In genomic region chr1:183378321-183378941, GRCm38 (mm10) we compare ENCODE assay signal across 11 mouse cellular contexts. TPM values are rescaled to one million over a fixed set of nuclear protein-coding genes. Genes with fewer than 3 reads are reported as not detected.
DNase-seq lines count a peak whose midpoint lies in the region; ATAC-seq lines count a peak whose summit lies in the region.
"Had no signal": no experiment of that assay in that cellular context is flagged by ENCODE, and none has a peak within 500 bp of the region (broad histone marks: within the 10 kb centered on the region; RNA-seq: fewer than 3 reads in every experiment).

No protein-coding gene starts in this region.

- H3K27me3 ChIP-seq in heart, embryonic 15.5 days = no peaks in the 10 kb centered on the region
- no peaks in the 10 kb centered on the region for H3K27me3 ChIP-seq in lung, embryonic 16.5 days (ENCODE audit: control insufficient read depth, insufficient read depth, low read depth, low read length)
- peaks cover 5% of the 10 kb centered on the region; the same call in 1 of the 2 replicates for H3K27me3 ChIP-seq in hindbrain, embryonic 14.5 days (ENCODE audit: control insufficient read depth, insufficient read depth, low read length)

- H3K9ac ChIP-seq in heart, embryonic 15.5 days = no peak overlapping the region
- no peak overlapping the region for H3K9ac ChIP-seq in lung, embryonic 16.5 days (ENCODE audit: low read length)
- H3K9ac ChIP-seq in hindbrain, embryonic 14.5 days = no peak overlapping the region
- H3K9ac ChIP-seq: embryonic facial prominence, embryonic 12.5 days had no signal

- H3K36me3 ChIP-seq in heart, embryonic 15.5 days = no peaks in the 10 kb centered on the region
- no peaks in the 10 kb centered on the region for H3K36me3 ChIP-seq in lung, embryonic 16.5 days (ENCODE audit: control insufficient read depth, insufficient read depth, low read length)
- H3K36me3 ChIP-seq in hindbrain, embryonic 14.5 days (replicated peaks; ENCODE audit: control insufficient read depth, insufficient read depth) = no peaks in the 10 kb centered on the region
- H3K36me3 ChIP-seq: embryonic facial prominence, embryonic 12.5 days had no signal

- no peaks in the 10 kb centered on the region for H3K9me3 ChIP-seq in heart, embryonic 15.5 days (replicated peaks)
- peaks cover 2% of the 10 kb centered on the region; the same call in 1 of the 2 replicates for H3K9me3 ChIP-seq in lung, embryonic 16.5 days (ENCODE audit: control insufficient read depth, low read length)
- no peaks in the 10 kb centered on the region; the same call in 1 of the 2 replicates for H3K9me3 ChIP-seq in hindbrain, embryonic 14.5 days (ENCODE audit: control insufficient read depth, low read length)

- 0 out of 2 replicates have a peak overlapping the region, but pooled peaks have one; percentile 7 for H3K27ac ChIP-seq in heart, embryonic 15.5 days
- H3K27ac ChIP-seq in lung, embryonic 16.5 days (ENCODE audit: low read length) = no peak overlapping the region
- H3K27ac ChIP-seq in hindbrain, embryonic 14.5 days = no peak overlapping the region
- H3K27ac ChIP-seq: embryonic facial prominence, embryonic 12.5 days had no signal

- DNase-seq in adrenal gland, postnatal 10 days = peak; percentile 28
- no peak for DNase-seq in adrenal gland, adult 18-20 months (ENCODE audit: low spot score in 2 of 2)
- DNase-seq in 416B (ENCODE audit: low read depth) = peak; percentile 45
- DNase-seq in frontal cortex, postnatal 10 days (ENCODE audit: low spot score in 2 of 2) = no peak
- no peak for DNase-seq in hindbrain, embryonic 14.5 days (ENCODE audit: low spot score)

- 64% methylated on average over 10 of the region's 10 CpGs for WGBS in heart, embryonic 15.5 days
- WGBS in lung, embryonic 16.5 days = 69% methylated on average over 10 of the region's 10 CpGs
- WGBS in hindbrain, embryonic 14.5 days = 92% methylated on average over 10 of the region's 10 CpGs

- ATAC-seq in heart, embryonic 15.5 days (replicated peaks; ENCODE audit: insufficient number of reproducible peaks, insufficient read depth, low FRiP score, low read depth) = peak; percentile 50
- peak; percentile 45; the same call in 1 of the 2 replicates for ATAC-seq in lung, embryonic 16.5 days (ENCODE audit: low read depth)
- no peak for ATAC-seq in inflammation-experienced regulatory T-cells, adult 6 months
- ATAC-seq in hindbrain, embryonic 14.5 days (ENCODE audit: low FRiP score) = no peak

- H3K4me1 ChIP-seq in heart, embryonic 15.5 days (replicated peaks) = no peaks in the 10 kb centered on the region
- H3K4me1 ChIP-seq in lung, embryonic 16.5 days (replicated peaks; ENCODE audit: control insufficient read depth, insufficient read depth, low read length) = no peaks in the 10 kb centered on the region
- no peaks in the 10 kb centered on the region for H3K4me1 ChIP-seq in hindbrain, embryonic 14.5 days (replicated peaks; ENCODE audit: control insufficient read depth, insufficient read depth, low read length)
- H3K4me1 ChIP-seq: embryonic facial prominence, embryonic 12.5 days had no signal

- no peak overlapping the region for H3K4me3 ChIP-seq in heart, embryonic 15.5 days
- no peak overlapping the region for H3K4me3 ChIP-seq in lung, embryonic 16.5 days (ENCODE audit: low read length)
- H3K4me3 ChIP-seq in hindbrain, embryonic 14.5 days (replicated peaks; ENCODE audit: low read length) = no peak overlapping the region
- H3K4me3 ChIP-seq: embryonic facial prominence, embryonic 12.5 days had no signal

- no peak overlapping the region for H3K4me2 ChIP-seq in heart, embryonic 15.5 days
- H3K4me2 ChIP-seq in lung, embryonic 16.5 days (ENCODE audit: low read depth, low read length) = no peak overlapping the region
- H3K4me2 ChIP-seq in hindbrain, embryonic 14.5 days (replicated peaks) = no peak overlapping the region
- H3K4me2 ChIP-seq: embryonic facial prominence, embryonic 12.5 days; midbrain, embryonic 11.5 days had no signal

RNA-seq across cellular contexts. Expression of gene Mia3, which starts 9.1 kb away (rescaled TPM):
- 100 to 1,000 TPM; 134 to 148 TPM for total RNA-seq in adrenal gland, postnatal 10 days (2021)
- 100 to 1,000 TPM; 189 to 209 TPM for total RNA-seq in adrenal gland, adult 18-20 months (2021)
- polyA plus RNA-seq in heart, embryonic 15.5 days (2015; fragmentation: Nextera tagmentation; extraction: Ambion mirVana) = 65.2 and 73.5 TPM in 2 replicates
- polyA plus RNA-seq in lung, embryonic 16.5 days (2015; fragmentation: Nextera tagmentation; extraction: Ambion mirVana) = 86.4 and 87.9 TPM in 2 replicates
- polyA plus RNA-seq in inflammation-experienced regulatory T-cells, adult 6 months (2017; shearing (Covaris generic)) = 100 to 1,000 TPM in 1 of 3 experiments, 10 to 100 TPM in 2; 90.7 to 111 (median 99.2) TPM
- polyA plus RNA-seq in hindbrain, embryonic 14.5 days (2014; fragmentation: Nextera tagmentation; extraction: Ambion mirVana) = 114 and 134 TPM in 2 replicates

RNA-seq across cellular contexts. Expression of gene Taf1a, which starts 10.3 kb away (rescaled TPM):
- 10 to 100 TPM; 12.7 to 13.3 TPM for total RNA-seq in adrenal gland, postnatal 10 days (2021)
- 10 to 100 TPM; 22.3 to 29.7 TPM for total RNA-seq in adrenal gland, adult 18-20 months (2021)
- 11.5 and 13.4 TPM in 2 replicates for polyA plus RNA-seq in heart, embryonic 15.5 days (2015; fragmentation: Nextera tagmentation; extraction: Ambion mirVana)
- 20.6 and 21.5 TPM in 2 replicates for polyA plus RNA-seq in lung, embryonic 16.5 days (2015; fragmentation: Nextera tagmentation; extraction: Ambion mirVana)
- polyA plus RNA-seq in inflammation-experienced regulatory T-cells, adult 6 months (2017; shearing (Covaris generic)) = 10 to 100 TPM; 18.4 to 37.0 (median 31.4) TPM
- 11.8 and 13.3 TPM in 2 replicates for polyA plus RNA-seq in hindbrain, embryonic 14.5 days (2014; fragmentation: Nextera tagmentation; extraction: Ambion mirVana)

RNA-seq across cellular contexts. Expression of gene Hhipl2, which starts 39.6 kb away (rescaled TPM):
- total RNA-seq in adrenal gland, postnatal 10 days (2021) = not detected
- total RNA-seq in adrenal gland, adult 18-20 months (2021) = not detected
- 0.23 and 0.34 TPM in 2 replicates for polyA plus RNA-seq in heart, embryonic 15.5 days (2015; fragmentation: Nextera tagmentation; extraction: Ambion mirVana)
- 0.15 TPM in 1 of 2 replicates, not detected in the other for polyA plus RNA-seq in lung, embryonic 16.5 days (2015; fragmentation: Nextera tagmentation; extraction: Ambion mirVana)
- under 1 TPM in 1 of 3 experiments, not detected in 2; 0.15 TPM for polyA plus RNA-seq in inflammation-experienced regulatory T-cells, adult 6 months (2017; shearing (Covaris generic))
- polyA plus RNA-seq in hindbrain, embryonic 14.5 days (2014; fragmentation: Nextera tagmentation; extraction: Ambion mirVana) = 0.29 and 0.31 TPM in 2 replicates
- total RNA-seq: hematopoietic stem cell, adult 5-6 weeks had no signal

Comparison
In these comparisons a context has a peak if more than half of its experiments do, and no peak if none do; other contexts are left out.
1. DNase-seq: peak in adrenal gland, postnatal 10 days (single experiment) and 416B (single experiment); none in adrenal gland, adult 18-20 months (0 of 2), frontal cortex, postnatal 10 days (0 of 2) and hindbrain, embryonic 14.5 days (single experiment).
2. ATAC-seq: peak in heart, embryonic 15.5 days (single experiment) and lung, embryonic 16.5 days (single experiment); none in inflammation-experienced regulatory T-cells, adult 6 months (single experiment) and hindbrain, embryonic 14.5 days (single experiment).